Mouse (Mus musculus) lung, postnatal 36 days (tissue): ENCODE measurements at regions not wholly inside any gene's neighbourhood (a gene's known extent, or its start where the extent isn't known, plus 50 kb on each side); places are given as distances from the start of the nearest gene placed in this dataset.
A peak's percentile ranks its signal among the peaks of the same experiment; 100 is the strongest.

ENCODE experiments used
- DNase-seq: peaks from one replicate; pipeline ENCODE4 v3.0.0; 2022; ENCODE audit warnings: mixed read lengths

DNA sequence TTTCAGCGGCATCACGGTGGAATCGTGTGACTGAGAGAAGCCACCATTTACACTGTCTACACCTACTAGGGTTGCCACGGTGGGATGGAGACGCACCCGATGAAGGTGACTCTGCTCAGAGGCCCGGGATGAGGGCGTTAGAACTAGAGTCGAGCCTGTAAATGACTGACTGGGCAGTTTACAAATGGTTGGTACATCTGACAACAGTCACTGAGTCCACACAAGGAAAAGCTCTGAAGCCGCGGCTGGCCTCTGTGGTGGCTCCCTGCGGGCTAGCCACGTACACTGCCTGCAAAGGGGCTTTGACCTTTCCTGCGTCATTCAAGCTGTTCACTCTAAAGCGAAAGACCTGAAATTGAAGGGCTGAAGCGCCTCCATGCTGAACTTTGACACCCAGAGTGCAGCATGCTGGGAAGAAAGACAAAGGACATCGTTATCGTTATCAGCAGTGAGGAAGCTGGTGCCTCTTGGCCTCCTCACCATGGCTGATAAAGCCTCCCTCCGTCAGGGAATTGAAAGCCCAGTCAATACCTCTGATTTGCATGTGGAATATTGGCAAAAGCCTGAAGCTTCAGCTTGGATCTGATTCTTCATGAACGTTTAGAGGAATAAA lies 462.1 kb upstream of the Arglu1 start:
- DNase-seq = no peak

DNA sequence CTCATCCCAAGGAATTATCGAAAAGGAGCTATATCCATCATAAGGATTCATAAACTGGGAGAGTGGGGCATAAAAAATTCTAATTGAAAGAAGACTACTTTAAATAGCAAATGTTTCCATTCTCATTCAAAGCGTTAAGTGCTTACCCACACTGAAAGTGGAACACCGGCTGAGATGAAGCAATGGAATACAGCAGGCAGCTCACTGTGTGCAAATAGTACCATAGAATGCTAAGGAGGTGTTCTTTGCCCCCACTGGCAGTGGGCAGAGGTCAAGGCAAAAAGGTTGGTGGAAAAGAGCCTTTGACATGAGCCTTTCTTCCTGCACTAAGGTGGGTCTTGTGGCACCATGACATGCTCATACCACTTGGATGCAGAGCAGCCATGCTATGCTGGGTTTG lies 454.0 kb upstream of the Arglu1 start:
- DNase-seq = no peak

DNA sequence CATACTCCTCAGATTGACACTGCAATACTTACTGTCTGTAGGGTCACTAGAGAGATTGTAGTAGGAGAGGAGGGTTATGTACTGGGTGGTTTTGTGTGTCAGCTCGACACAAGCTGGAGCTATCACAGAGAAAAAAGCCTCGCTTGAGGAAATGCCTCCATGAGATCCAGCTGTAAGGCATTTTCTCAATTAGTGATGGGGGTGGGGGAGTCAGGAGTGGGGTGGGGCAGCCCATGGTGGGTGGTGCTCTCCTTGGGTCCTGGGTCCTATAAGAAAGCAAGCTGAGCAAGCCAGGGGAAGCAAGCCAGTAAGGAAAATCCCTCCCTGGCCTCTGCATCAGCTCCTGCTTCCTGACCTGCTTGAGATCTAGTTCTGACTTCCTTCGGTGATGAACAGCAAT lies 449.5 kb upstream of the Arglu1 start:
- no peak for DNase-seq

DNA sequence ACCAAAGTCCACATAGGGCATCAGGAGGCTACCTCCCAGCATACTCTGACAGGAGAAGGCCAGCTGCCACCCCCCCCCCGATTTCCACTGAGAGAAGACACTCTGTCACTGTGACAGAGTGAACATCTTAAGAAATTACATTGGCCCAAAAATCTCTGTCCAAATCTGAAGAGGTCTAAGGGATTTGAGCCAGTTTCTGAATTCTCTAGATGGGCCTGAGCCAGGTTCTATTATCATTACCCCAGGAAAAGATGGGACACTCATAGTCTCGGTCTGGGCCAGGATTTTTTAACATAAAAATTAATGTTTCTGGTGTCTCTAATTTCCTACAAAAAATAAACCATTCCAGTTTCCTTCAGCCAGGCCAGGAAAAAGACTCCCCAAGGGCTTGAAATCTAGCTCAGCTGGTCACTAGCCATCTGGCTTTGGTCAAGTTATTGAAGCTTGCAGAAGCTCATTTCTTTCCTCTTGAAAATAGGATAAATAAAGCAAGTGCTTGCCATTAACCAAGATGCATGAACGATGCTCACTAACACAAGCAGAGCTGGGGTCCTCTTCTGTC lies 448.8 kb upstream of the Arglu1 start:
- peak; percentile 4 for DNase-seq

DNA sequence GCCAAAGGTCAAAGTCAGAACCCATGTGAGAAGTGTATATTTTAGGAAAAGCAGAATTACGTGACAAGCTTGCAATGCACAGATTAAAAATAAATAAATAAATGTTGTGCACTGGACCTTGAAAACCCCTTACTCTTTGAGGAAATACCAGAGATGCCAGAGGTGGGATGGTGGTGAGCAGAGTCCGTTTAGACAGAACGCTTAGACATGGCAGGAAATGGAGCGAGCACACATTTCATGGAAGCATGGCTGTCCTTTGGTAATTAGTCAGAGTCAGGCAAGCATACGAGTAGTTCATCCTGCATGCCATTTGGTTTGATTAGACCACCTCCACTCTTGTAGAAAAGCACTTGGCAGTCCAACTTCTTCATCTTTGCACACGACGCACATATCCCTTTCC lies 443.4 kb upstream of the Arglu1 start:
- no peak for DNase-seq

DNA sequence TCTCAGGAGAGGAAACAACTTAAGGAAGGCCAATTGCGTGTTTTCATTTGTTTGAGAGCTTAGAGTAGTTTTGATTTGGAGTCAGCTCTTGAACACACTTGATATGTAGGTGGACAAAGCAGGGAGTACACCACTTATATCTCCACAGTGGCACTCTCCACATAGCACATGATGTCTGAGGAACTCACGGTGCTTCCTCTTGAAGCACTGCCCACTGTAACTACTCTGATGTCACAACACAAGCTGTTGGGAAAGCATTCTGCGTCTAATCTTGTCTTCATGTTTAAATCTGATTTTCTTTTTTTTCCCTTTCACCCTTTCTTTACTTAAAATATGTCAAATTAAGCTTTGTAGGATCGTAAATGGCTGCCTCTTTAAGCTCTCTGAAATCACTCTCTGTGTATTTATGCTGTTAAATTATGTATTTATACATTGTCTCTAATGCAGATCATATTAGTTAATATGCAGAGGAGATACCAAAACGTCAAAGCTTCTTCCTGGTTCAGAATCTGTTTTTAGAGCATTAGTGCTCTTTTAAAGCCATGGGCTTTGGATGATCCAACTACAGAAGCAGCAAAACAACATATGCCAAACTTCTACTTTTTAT lies 442.4 kb upstream of the Arglu1 start:
- no peak for DNase-seq

DNA sequence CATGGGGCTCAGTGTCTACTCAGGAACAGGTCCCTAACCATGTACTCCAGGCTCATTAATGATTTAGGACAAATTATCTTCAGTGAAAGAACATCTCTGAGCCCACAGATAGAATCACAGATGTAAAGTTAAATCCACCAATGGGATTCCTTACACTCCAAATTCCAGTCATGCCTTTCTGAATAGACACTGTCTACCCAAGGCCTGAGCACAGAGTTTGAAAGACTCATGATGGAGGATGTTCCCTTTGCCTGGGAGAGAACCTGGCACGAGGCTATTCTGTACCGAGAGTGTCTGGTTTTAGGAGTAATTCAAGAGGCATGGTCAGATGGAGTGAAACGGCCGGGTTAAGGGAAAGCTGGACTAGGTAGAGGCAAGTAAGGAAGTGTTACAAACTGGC lies 440.9 kb upstream of the Arglu1 start:
- DNase-seq = no peak

DNA sequence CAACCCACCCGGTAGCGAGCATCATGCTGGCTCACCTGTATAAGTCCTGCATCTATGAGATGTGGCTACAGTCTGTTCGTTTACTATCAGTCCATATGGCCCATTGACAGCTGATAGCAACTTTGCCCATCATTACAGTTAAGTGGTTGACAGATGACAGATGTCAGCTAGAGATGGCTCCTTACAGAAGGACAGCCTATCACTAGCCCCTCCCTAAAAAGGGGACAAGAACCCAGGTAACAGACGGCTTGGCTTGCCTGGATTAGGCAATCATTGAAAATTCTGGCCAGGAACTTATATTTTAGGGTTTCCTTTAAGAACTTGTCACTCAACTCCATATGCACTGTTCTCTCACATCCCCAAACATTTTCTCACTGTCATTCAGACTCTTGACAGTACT lies 434.2 kb upstream of the Arglu1 start:
- DNase-seq = no peak

DNA sequence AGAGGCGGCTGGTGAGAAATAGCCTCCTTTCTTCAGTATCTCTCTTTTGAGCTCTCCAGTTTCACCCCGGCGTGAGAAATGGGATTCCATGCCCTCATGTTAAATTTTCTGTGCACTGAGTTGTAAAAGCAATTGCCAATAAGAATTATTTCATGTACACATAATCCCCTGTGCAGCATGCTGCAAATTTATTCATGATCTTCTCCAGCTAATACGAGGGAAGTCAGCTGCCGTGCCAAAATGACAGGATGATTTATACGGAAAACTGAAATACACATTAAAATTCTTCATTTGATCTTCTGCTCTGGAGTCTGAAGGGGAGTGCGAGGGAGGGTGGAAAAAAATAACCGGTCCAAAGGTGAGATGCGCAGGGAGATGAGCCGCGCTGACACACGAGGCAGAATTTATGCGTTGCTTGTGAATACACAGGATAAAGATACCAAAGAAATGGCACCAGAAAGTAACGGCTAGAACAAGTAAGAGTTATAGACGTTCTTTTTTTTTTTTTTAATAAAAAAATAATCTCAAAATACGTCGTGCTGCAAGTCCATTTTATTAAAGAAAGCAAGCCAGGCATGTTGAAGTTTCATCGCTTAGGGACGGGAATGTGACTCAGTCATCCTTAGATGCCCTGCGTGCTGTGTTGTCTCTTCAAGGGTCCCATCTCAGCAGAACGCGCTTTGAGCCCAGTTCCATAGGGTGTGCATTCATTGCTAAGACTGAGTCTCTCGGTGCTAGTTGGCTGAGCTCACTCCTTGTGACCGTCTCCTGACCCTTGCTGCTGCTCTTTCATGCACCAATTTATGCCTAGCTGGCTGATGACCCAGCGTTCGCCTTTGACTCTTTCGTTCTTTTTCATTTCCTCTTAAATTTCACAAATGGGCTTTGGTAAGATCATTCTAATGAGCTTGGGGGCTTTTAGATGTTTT lies 427.8 kb upstream of the Arglu1 start:
- DNase-seq = no peak

DNA sequence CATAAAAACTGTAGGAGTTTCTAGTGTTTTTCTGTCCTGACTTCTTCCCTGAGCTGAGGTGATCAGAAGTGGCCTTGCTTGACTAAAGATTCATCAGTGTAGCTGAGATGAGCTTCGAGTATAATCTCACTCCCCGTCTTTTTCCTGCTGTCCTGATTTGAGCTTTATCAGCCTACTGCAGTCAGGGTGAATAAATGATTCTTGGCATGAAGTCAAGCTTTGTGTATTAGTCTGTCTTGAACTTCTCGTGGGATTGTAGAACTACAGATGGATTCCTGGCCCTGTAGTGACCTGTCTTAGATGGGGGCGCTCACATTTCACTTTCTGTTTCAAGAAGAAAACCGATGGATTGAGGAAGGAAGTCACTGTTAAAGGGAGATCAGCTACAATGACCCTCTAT lies 405.7 kb upstream of the Arglu1 start:
- DNase-seq = peak; percentile 44

DNA sequence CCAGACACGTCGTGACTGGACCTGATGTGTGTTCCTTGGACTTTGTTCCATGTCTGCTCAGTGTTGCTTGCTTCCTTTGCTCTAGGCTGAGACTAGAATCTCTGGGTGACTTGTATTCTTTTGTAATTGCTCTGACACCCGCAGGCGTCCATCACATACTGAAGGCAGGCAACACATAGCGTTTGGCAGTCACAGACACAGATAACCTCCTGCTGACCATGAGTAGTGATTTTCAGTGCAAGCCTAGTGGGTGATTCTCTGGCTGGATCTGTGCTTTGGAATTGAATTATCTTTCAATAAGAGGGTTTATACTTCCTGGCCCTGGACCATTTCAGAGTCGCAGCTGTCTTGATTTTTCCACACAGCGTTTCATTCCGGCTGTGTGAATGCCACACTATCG lies 403.7 kb upstream of the Arglu1 start:
- DNase-seq = no peak

DNA sequence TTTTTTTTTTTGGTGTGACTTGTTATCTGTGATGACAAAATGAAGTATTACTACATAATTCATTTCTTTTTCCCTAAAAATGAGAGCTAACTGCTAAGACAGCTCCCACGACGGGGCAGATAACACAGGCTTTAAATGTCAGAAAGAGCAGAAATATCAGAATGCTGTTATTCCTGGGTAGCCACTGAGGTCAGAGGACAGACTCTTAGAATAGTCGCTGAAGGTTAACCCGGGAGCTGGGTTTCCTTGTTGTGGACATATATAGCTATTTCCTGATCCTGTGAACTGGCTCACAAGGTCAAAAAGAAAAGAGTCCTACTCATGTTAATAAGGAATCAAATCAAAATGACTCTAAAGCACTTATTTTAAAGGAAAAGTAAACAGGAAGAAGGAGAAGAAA lies 403.0 kb upstream of the Arglu1 start:
- no peak for DNase-seq

DNA sequence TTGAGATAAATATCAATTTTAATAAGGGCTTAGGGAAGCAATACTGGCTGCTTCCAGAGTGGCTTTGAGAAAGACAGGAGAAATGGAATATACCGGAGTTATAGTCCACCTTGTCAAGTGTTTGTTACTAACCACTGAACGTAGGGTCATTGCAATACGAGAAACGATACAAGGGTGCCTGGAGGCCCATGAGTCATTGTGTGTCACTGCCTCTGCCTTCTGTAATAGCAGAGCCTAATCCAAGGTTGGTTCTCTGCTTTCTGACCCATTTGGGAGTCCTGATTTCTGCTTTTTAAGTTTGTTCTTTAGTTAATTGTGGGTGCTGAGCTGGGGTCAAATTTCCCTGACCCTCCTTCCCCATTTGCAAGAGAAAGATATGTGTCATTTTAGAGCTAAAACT lies 382.4 kb upstream of the Arglu1 start:
- no peak for DNase-seq

DNA sequence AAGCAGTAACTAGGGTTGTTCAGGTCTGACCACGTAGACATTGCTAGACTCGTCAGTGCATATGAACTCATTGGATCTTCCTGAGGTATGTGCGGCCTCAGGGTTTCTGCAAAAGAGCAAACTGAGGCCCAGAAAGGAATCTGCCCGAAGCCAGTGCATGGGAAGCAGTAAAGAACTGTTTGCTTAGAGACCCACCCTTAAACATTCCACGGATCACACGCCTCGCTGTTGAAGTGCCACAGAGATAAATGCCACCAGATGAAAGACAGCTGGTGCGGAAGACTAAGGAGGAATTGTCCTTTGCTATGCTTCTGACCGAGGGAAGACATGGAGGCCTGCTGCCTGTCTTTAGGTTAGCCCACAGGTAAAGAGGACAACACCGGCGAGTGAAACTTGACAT lies 382.0 kb upstream of the Arglu1 start:
- peak; percentile 11 for DNase-seq

DNA sequence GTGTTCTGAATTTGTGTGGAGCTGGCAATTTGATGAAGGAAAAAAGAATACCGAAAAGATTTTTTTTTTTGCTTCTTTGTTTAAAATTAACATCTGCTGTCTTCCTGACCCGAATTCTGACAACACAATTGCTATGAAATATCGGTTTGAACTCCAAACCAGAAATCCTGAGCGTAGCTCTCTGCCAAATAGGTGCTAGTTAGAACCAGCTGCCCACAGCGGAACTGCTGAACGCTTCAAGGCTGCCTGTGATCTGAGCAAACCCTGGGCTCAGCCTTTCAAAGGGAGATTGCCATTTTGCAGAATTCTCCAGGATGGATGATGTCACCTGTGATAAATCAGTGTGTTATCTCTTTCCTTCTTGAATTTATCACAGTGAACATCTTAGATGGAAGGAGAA lies 380.6 kb upstream of the Arglu1 start:
- DNase-seq = no peak

DNA sequence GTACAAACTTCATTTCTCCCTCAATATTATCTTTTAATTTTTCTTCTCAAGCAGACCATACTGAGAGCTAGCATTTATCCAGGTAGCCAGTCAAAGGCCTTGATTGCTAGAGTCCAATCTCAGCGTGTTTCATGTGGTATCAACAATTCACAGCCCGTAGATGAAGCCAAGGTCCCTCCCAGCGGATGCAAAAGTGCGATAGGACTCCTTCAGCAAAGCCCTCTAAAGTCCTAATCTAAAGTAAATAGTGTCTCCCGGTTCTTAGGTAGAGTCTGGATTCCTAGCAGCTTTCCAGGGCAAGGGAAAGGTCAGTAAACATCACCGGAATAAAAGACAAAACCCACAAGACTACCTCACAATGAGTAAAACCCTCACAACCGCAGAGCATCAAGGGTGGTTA lies 379.5 kb upstream of the Arglu1 start:
- DNase-seq = peak; percentile 10

DNA sequence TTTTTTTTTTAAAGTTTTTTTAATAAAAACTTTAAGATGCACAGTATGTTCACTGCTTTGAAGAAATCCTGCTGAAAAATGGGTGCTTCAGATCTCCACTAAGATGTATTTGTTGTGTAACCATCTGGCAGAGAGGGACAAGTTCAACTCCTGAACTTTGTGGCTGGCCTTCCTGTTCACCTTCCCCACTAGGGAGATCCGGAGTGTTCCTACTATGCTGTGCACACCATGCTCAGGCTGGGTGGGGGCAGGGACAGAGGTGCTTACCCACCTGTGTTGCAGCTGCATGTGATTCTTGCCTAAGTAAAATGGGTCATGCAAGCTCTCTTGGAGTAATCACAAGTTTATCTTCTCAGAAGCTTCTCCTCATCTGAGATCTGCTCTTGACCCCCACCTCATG lies 377.4 kb upstream of the Arglu1 start:
- no peak for DNase-seq

DNA sequence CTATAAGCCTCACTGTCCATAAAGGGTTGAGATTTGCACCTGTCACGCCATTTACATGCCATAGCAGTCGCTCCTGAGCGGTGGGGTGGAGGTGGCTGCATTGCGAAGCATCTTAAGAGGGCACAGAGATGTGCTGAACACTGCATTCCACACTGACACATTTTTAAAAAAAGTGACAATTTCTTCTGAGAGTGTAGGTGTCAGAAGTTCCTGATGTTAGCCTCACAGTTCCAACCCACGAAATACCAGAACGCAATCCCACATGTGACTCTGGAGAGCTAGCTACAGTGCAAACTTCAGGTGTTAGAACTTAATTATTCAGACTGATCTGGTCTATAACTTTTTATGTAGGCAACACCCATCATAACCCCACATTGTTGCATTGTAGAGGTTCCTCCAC lies 369.8 kb upstream of the Arglu1 start:
- DNase-seq = no peak

DNA sequence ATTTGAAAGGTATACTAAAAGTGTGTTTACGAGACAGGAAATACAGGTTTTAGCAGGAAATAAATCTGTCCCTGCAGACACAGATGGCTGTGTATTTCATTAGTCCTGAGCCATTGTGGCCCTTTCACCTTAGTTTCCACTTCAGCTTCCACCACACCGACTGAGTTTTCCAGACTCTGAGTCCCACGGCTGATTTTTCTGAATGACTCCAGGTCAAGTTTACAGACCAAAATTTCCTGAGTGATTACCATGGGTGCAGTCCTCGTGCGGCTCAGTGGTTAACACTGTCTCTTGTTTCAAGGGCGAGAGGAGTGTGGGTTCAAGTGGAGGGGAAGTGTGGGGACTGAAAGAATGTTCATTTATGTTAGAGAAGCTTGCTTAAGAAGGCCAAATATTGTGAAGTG lies 365.1 kb upstream of the Arglu1 start:
- peak; percentile 56 for DNase-seq

DNA sequence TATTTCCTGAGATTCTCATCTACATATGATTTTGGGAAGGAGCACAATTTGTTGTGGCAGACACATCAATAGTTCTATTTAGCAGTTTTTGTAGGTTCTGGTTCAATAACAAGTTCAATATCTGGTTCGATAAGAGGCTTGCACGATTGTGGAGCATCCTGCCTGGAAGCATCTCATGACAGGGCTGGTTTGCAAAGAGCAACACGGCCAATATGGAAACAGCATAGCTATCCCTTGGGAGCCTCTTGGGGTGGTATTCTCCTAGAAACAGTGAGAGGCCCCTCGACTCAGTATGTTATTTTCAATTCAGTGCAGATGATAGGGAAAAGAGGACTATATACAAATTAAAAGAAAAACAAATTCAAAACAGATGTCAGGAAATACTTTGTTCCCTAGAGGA lies 364.5 kb upstream of the Arglu1 start:
- DNase-seq = no peak

DNA sequence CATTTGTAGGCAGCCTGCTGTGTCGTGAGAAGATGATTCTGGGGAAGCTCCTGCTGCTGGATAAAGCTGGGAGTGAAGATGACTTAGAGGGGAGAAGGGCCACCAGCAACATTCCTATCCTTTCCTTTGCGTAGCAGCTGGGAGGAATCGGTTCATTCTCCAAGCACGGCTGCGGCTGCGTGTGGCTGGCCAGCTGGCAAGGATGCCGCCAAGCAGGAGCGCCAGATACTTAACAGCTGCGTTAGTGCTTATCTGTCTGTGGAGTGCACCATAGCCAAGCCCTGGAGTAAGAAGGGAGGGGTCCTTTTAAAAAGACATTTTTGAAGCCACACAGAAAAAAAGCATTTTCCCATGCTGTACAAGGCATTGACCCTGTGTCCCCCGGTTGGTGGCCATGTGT lies 361.4 kb upstream of the Arglu1 start:
- DNase-seq = peak; percentile 59

DNA sequence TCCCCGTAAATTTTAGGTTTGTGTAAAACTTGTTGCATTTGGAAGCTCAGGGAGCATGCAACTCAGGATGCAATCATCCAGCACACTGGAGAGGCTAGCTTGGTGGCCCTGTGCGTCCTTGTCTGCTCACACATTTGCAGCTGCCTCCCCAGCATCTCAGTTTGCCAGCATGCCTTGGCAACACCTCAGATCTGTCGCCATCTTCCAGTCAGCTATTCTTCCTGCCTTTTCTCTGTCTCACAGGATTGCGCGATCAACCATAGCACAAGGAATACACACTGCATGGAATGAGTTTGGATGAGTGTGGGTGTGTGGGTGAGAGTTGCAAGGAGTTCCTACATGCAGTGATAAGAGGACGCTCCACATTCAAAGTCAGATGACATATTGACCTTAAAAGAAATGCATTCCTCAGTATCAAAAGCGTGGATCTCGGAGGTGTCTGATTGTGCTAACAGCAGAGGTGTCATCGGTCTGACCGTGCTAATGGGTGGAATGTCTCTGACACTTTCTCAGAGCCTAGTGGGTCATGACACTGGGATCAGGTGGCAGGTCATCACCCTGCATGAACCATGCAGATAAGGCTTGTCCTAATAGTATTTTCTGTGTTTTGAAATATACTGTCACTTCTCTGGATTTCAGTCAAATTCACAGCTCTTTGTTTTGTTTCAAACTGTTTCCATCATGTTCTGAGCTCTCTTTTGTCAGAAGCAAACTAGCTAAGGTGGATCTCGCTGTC lies 360.6 kb upstream of the Arglu1 start:
- peak; percentile 11 for DNase-seq

DNA sequence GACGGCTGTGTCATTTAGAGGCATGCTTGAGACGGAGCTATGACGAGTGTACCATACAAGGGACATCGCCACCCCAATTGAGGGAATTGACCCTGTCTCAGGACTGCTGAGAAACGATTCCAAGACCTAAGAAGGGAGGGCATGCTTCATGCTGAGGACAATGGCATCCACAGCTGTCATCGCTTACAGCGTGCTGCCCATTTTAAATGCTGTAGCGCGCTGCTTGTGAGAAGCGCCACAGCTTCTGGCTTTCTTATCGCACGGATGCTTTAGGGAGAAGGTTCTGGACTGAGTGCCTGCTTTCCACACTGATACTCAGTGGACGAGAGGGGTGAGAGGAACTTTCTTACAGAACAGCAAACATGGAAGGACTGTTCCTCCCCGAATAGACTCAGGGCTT lies 357.8 kb upstream of the Arglu1 start:
- no peak for DNase-seq
